Mouse (Mus musculus): ENCODE measurements around the gene Wfdc6b. TPM values are rescaled to one million over a fixed set of nuclear protein-coding genes. Genes with fewer than 3 reads are reported as not detected.

The Wfdc6b gene
- not detected for total RNA-seq (2023)

DNA sequence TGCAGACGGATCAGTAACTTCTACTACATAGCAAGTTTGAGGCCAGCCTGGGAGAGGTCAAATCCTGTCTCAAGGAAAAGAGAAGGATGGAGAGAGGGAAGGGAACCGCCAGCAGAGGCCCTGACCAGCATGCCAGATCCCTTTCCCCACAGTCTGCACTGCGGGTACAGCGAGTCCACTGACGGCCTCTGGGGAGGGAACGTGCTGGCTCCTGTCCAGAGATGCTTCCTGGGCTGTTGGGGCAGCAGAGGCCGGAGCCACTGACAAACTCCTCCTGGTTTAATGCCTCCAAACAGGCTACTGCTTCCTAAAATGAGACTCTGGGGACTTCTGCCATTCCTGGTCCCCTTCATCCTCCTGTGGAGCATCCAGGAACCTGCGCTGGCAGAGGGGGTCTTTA lies at the start of gene Wfdc6b, which contains the start of gene Wfdc8:
Gene Wfdc6b, plus strand, starts transcription at position 52 of the 400 bp plus-strand sequence.
Gene Wfdc8, minus strand, starts transcription at position 156 of the 400 bp plus-strand sequence.

DNA sequence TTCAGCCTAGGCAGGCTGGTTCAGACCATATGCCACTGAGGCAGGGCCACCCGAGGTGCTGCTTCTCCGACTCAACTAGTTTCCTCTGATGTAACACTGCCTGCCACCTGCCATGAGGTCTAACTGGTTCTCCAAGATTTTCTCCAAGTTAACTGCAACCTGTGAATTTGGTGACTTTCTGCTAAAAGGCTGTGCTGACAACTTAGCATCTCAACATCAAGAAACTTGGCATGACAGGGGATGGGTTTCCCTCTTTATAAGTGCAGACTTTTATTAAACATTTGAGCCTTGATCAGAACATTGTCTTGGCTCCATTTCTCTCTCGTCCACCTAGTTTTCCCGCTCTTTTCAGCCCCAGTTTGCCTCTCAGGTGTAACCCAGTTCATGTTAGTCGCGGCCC lies 40.0 kb upstream of the Wfdc6b start, which contains the start of gene Spint3:
Gene Spint3, minus strand, starts transcription at position 101 of the 400 bp plus-strand sequence.

DNA sequence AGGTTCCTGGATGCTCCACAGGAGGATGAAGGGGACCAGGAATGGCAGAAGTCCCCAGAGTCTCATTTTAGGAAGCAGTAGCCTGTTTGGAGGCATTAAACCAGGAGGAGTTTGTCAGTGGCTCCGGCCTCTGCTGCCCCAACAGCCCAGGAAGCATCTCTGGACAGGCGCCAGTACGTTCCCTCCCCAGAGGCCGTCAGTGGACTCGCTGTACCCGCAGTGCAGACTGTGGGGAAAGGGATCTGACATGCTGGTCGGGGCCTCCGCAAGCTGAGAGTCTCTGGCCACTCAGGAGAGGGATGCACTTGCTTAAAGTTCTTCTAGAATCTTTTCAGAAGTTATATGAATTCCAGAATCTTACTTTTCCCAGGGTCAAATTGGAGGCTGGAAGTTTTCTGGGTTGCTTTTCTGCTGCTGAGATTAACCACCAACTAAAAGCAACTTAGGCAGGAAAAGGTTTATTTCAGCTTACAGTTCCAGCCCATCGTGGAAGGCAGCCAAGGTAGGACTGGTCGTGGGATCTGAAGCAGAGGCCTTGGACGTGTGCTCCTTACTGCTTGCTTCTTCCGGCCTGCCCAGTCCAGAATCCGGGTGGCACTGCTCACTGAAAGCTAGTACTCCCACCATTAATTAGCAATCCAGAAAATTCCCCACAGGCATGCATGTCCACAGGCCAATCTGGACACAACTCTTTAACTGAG lies 28.1 kb upstream of the Wfdc6b start, which contains the start of gene Wfdc6a:
Gene Wfdc6a, minus strand, starts transcription at position 423 of the 701 bp plus-strand sequence.

DNA sequence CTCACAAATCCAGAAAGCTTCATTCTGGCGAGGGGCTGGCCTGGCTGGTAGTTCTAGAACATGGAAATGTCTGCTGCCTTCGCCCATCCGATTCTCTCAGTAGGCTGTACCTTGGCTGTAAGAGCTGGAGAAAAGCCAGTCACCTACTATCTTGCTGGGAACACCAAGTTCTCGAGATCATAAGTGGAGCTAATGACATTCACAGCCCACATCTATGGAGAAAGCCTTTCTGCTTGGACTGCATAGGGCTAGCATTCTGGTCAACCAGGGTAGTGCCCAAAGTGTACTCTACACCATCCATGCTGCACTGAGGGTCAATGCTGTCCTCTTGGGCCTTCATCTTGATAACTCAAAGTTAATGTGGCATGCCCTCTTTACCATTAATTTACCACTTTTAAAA lies 19.8 kb upstream of the Wfdc6b start, which contains the start of gene Eppin:
Gene Eppin, minus strand, starts transcription at position 101 of the 400 bp plus-strand sequence.

DNA sequence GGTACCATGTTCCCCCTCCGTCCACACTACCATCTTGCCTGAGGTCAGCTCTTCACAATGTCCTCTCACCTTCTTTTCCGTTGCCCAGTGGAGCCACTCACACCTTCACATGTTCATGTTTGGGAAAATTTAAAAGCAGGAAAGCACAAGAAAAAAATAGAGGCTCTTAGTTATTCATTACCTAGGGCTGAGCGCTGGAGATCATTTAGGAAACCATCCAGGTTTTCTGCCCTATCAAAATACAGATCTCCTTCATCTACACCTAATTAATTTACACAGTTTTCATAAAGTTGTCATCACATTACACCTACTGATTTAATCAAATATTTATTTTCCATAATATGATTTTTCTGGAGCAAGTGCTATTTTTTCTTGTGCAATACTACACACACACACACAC lies 25.4 kb downstream of the Wfdc6b start, which contains the start of gene Wfdc16:
Gene Wfdc16, minus strand, starts transcription at position 101 of the 400 bp plus-strand sequence.

DNA sequence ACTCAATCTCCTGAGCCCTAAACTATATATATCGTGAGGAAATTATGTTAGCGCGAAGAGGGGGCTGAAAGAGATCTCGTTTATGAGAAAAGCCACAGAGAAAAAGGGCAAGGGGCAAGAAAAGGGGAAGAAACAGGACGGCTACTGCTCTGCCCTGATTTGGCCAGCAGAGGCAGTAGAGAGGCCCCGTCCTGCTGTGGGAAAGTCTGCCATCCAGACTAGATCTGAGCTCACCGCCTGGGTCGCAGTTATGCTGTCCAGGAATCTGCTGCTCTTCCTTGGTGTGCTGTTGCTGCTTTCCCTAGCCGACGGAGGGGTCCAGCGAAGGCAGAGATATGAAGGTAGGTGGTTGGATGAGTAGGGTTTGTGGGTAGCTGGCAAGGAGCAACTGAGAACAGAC lies 42.5 kb downstream of the Wfdc6b start, which contains the start of gene Wfdc10:
Gene Wfdc10, plus strand, starts transcription at position 189 of the 400 bp plus-strand sequence.

DNA sequence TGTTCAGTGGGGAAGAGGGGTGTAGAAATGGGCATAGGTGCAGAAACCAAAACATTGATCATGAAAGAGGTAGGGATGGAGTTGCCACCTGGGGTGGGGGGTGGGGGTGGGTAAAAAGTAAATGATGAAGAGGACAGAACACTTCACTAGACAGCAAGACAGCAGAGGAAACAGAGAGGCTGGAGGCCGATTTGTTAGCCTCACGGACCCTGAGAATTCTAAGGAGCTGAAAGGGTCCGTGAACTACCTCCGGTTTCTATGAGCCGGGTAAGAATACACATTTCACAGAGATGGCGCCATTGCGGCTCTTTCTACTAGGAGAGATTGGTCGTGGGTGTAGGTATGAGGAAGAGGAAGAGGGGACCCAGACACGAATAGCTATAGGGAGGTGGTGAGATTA lies 43.2 kb downstream of the Wfdc6b start, which contains the start of gene Wfdc9:
Gene Wfdc9, minus strand, starts transcription at position 101 of the 400 bp plus-strand sequence.

Other genes with a start within 250 kb of the Wfdc6b start
- gene Slpi, start 224.4 kb upstream of the Wfdc6b start, total RNA-seq (2023), result 1 to 10 TPM; 3.2 to 3.5 TPM
- gene Rbpjl, start 210.4 kb upstream of the Wfdc6b start, total RNA-seq (2023), result under 1 TPM; 0.29 to 0.59 TPM
- gene Matn4, start 208.4 kb upstream of the Wfdc6b start, total RNA-seq (2023), result under 1 TPM; 0.36 to 0.64 TPM
- gene Sdc4, start 169.6 kb upstream of the Wfdc6b start, total RNA-seq (2023), result 100 to 1,000 TPM; 156 to 168 TPM
- gene Sys1, start 156.6 kb upstream of the Wfdc6b start, total RNA-seq (2023), result 10 to 100 TPM; 58.9 to 62.8 TPM
- 1 to 10 TPM in 1 of 2 experiments, not detected in 1; 2.3 TPM for gene Gm20458, start 152.6 kb upstream of the Wfdc6b start, total RNA-seq (2023)
- gene Trp53tg5, start 139.8 kb upstream of the Wfdc6b start, total RNA-seq (2023), result not detected
- 1 to 10 TPM; 6.5 to 9.3 TPM for gene Dbndd2, start 127.4 kb upstream of the Wfdc6b start, total RNA-seq (2023)
- gene Pigt, start 116.0 kb upstream of the Wfdc6b start, total RNA-seq (2023), result 10 to 100 TPM; 72.9 to 79.0 TPM
- gene Wfdc2, start 51.1 kb upstream of the Wfdc6b start, total RNA-seq (2023), result not detected
- not detected for gene Spint3, start 40.1 kb upstream of the Wfdc6b start, total RNA-seq (2023)
- gene Wfdc6a, start 28.1 kb upstream of the Wfdc6b start, total RNA-seq (2023), result not detected
- gene Eppin, start 19.9 kb upstream of the Wfdc6b start, total RNA-seq (2023), result not detected
- not detected for gene Wfdc8, start 104 bp downstream of the Wfdc6b start, total RNA-seq (2023)
- gene Wfdc16, start 25.3 kb downstream of the Wfdc6b start, total RNA-seq (2023), result not detected
- not detected for gene Wfdc10, start 42.5 kb downstream of the Wfdc6b start, total RNA-seq (2023)
- gene Wfdc9, start 43.1 kb downstream of the Wfdc6b start, total RNA-seq (2023), result not detected
- not detected for gene Wfdc11, start 60.6 kb downstream of the Wfdc6b start, total RNA-seq (2023)
- not detected for gene Wfdc13, start 71.6 kb downstream of the Wfdc6b start, total RNA-seq (2023)
- not detected for gene Spint4, start 85.0 kb downstream of the Wfdc6b start, total RNA-seq (2023)
- gene Spint5, start 101.8 kb downstream of the Wfdc6b start, total RNA-seq (2023), result not detected
- not detected for gene Wfdc3, start 132.4 kb downstream of the Wfdc6b start, total RNA-seq (2023)
- gene Dnttip1, start 132.5 kb downstream of the Wfdc6b start, total RNA-seq (2023), result 10 to 100 TPM; 46.5 to 47.0 TPM
- 1 to 10 TPM; 2.4 to 2.7 TPM for gene Ube2c, start 156.4 kb downstream of the Wfdc6b start, total RNA-seq (2023)
- gene Tnnc2, start 166.4 kb downstream of the Wfdc6b start, total RNA-seq (2023), result not detected
- 1 to 10 TPM in 1 of 2 experiments, under 1 TPM in 1; 0.50 to 1.5 TPM for gene Snx21, start 172.3 kb downstream of the Wfdc6b start, total RNA-seq (2023)
- 10 to 100 TPM; 57.1 to 64.3 TPM for gene Acot8, start 191.4 kb downstream of the Wfdc6b start, total RNA-seq (2023)
- 1 to 10 TPM; 3.7 to 6.0 TPM for gene Zswim3, start 191.6 kb downstream of the Wfdc6b start, total RNA-seq (2023)
- 10 to 100 TPM in 1 of 2 experiments, 1 to 10 TPM in 1; 7.7 to 12.2 TPM for gene Zswim1, start 209.2 kb downstream of the Wfdc6b start, total RNA-seq (2023)
- gene Spata25, start 215.0 kb downstream of the Wfdc6b start, total RNA-seq (2023), result 1 to 10 TPM in 1 of 2 experiments, not detected in 1; 1.9 TPM
- gene Ctsa, start 219.4 kb downstream of the Wfdc6b start, total RNA-seq (2023), result 100 to 1,000 TPM; 217 to 222 TPM
- gene Neurl2, start 219.9 kb downstream of the Wfdc6b start, total RNA-seq (2023), result 1 to 10 TPM; 7.0 to 7.9 TPM
- 1 to 10 TPM; 8.2 to 10.0 TPM for gene Pltp, start 244.2 kb downstream of the Wfdc6b start, total RNA-seq (2023)